Mouse (Mus musculus) liver, postnatal 0 days (tissue): ENCODE results near the gene Capn10.

ENCODE experiments used
- CTCF ChIP-seq: sonication (generic); IDR thresholded peaks from 2 replicates; pipeline ENCODE4 v1.5.1; 2016; ENCODE audit warnings: antibody characterized with exemption, low read depth
- EP300 ChIP-seq: IDR thresholded peaks from 2 replicates; pipeline ENCODE4 v1.6.1; 2016; ENCODE audit warnings: antibody characterized with exemption, low read depth, mild to moderate bottlenecking

GRCm38 (mm10) chr1:92949426-92949825 lies 15.2 kb downstream of the Capn10 start:
- peak; percentile 73 for TF ChIP-seq CTCF
- TF ChIP-seq EP300 = no peak
